Mouse (Mus musculus) adrenal gland, postnatal 25 days (tissue): ENCODE measurements around the gene Fmod. TPM values are rescaled to one million over a fixed set of nuclear protein-coding genes. Genes with fewer than 3 reads are reported as not detected.

Source experiments
- DNase-seq: peaks from one replicate; pipeline ENCODE4 v3.0.0; 2021; ENCODE audit warnings: mixed read lengths
- total RNA-seq: library from RNA; stranded (reverse); gene quantifications from 2 replicates; pipeline ENCODE4 v1.2.3, GENCODE M21; 2021

The Fmod gene
- total RNA-seq, 1 experiment from 2014 or later: 4.7 TPM

DNA sequence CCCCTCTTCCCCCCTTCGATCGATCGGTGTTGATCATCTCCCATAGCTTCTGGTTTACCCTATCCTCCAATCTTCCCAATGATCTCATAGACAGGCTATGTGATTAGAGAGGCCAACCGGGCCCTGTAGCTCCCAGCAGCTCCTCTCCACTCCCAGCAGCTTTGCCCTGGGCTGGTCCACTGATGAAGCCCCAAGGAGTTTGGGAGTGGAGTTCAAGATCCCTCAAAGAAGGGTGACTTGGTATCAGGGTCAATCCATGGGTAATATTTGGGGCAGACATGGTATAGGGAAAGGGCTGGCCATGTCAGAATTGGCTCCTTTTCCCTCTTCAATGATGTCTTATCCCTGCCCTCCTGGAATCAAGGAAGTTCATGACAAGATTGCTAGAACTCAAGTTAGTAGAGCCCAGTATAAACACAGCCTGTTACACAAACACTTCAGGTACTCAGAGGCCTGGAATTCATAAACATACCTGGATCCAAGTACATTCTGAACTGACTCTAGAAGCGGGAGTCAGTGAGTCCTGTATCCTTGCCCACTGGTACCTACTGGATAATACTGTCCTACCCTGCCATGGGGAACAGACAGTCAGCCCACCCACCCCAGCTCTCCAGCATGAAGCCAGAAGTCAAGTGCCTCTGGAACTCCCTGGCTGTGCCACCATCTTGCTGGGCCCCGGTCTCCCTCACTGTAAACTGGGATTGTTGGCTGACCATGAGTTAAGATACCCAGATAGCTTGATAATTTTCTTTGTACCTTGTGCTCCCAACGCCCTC, 60.2 kb downstream of the Fmod start:
- DNase-seq: no peak

Other genes with a start within 250 kb of the Fmod start
- 20.7 and 25.7 TPM in 2 replicates for gene Atp2b4, start 236.2 kb upstream of the Fmod start, total RNA-seq
- gene Optc, start 129.3 kb upstream of the Fmod start, total RNA-seq: 1.0 and 1.2 TPM in 2 replicates
- 38.0 and 39.8 TPM in 2 replicates for gene Prelp, start 115.8 kb upstream of the Fmod start, total RNA-seq
- gene Btg2, start 41.9 kb downstream of the Fmod start, total RNA-seq: 17.8 and 18.1 TPM in 2 replicates
- gene Chit1, start 74.0 kb downstream of the Fmod start, total RNA-seq: not detected in 2 replicates
- 1.5 and 1.7 TPM in 2 replicates for gene Chil1, start 144.9 kb downstream of the Fmod start, total RNA-seq
- not detected in 2 replicates for gene Mybph, start 156.2 kb downstream of the Fmod start, total RNA-seq
- gene Adora1, start 198.2 kb downstream of the Fmod start, total RNA-seq: 89.7 and 151 TPM in 2 replicates